Mouse (Mus musculus) hindbrain, embryonic 12.5 days (tissue): ENCODE results near the gene Cln5. TPM values are rescaled to one million over a fixed set of nuclear protein-coding genes. Genes with fewer than 3 reads are reported as not detected.

Experiments used
- ATAC-seq: fragments of 200-750 bp; cut with Nextera tagmentation; 2 replicates; pipeline ENCODE4 v1.8.0; 2017; ENCODE audit warnings: moderate TSS enrichment; ENCODE audit not compliant: low FRiP score
- H3K27ac ChIP-seq: fragments of 300-500 bp; sonication (generic); 2 replicates; pipeline ENCODE4 v1.5.1; 2016; ENCODE audit warnings: mild to moderate bottlenecking
- H3K27me3 ChIP-seq: fragments of 300-500 bp; sonication (generic); 2 replicates; pipeline ENCODE4 v1.6.1; 2016; ENCODE audit warnings: mild to moderate bottlenecking
- H3K36me3 ChIP-seq: fragments of 300-500 bp; sonication (generic); 2 replicates; pipeline ENCODE4 v1.6.1; 2016; ENCODE audit warnings: mild to moderate bottlenecking
- H3K4me1 ChIP-seq: fragments of 300-500 bp; sonication (generic); 2 replicates; pipeline ENCODE4 v1.6.1; 2016
- H3K4me2 ChIP-seq: fragments of 300-500 bp; sonication (generic); replicated peaks from 2 replicates; pipeline ENCODE4 v1.6.1; 2016; ENCODE audit warnings: mild to moderate bottlenecking
- H3K4me3 ChIP-seq: fragments of 300-500 bp; sonication (generic); 2 replicates; pipeline ENCODE4 v1.5.1; 2016; ENCODE audit warnings: mild to moderate bottlenecking
- H3K9ac ChIP-seq: fragments of 300-500 bp; sonication (generic); 2 replicates; pipeline ENCODE4 v1.6.1; 2016; ENCODE audit warnings: mild to moderate bottlenecking, moderate library complexity
- H3K9me3 ChIP-seq: fragments of 300-500 bp; sonication (generic); replicated peaks from 2 replicates; pipeline ENCODE4 v1.6.1; 2016; ENCODE audit warnings: mild to moderate bottlenecking
- whole genome bisulfite sequencing: fragments of 180-500 bp; shearing (Covaris S2); methylation state at CpG from one replicate; pipeline ENCODE4 v1.1.7; 2016; 5-methylcytosine and 5-hydroxymethylcytosine counted together
- polyA plus RNA-seq: library from polyadenylated mRNA; unstranded; fragments of >200 nt; fragmentation: Nextera tagmentation; extraction: Ambion mirVana; gene quantifications from 2 replicates; pipeline ENCODE4 v1.2.1, GENCODE M21; 2016

Gene Cln5
- polyA plus RNA-seq: 23.0 and 25.2 TPM in 2 replicates

GRCm38 (mm10) chr14:103069864-103070611 is at the start of gene Cln5:
TSS of gene Cln5 (plus strand) at chr14:103070216.
- under 1% methylated on average over 65 of the region's 65 CpGs for WGBS

GRCm38 (mm10) chr14:103029203-103029602 is 40.8 kb upstream of the Cln5 start:
- Histone ChIP-seq H3K36me3 (no peaks in the 10 kb centered on the region), H3K4me3 (no peak overlapping the region), H3K27me3 (no peaks in the 10 kb centered on the region), H3K4me2 (no peak overlapping the region), H3K9ac (no peak overlapping the region), H3K27ac (no peak overlapping the region), H3K4me1 (no peaks in the 10 kb centered on the region), H3K9me3 (no peaks in the 10 kb centered on the region)
- WGBS: 83% methylated on average over 2 of the region's 2 CpGs
- no peak for ATAC-seq

More at GRCm38 (mm10) chr14:103069864-103070611, at the start of gene Cln5:
- ATAC-seq: peak; percentile 98
- H3K4me3 ChIP-seq: peak within 1 kb of the TSS; percentile 54
- peaks cover 18% of the 10 kb centered on the region for H3K36me3 ChIP-seq
- peak within 1 kb of the TSS; percentile 79 for H3K27ac ChIP-seq
- H3K9ac ChIP-seq: peak within 1 kb of the TSS; percentile 66
- peak within 1 kb of the TSS; percentile 84 for H3K4me2 ChIP-seq
- peaks cover 6% of the 10 kb centered on the region for H3K4me1 ChIP-seq
- no peaks in the 10 kb centered on the region for H3K9me3 ChIP-seq
- no peaks in the 10 kb centered on the region for H3K27me3 ChIP-seq

GRCm38 (mm10) chr14:103033271-103033823 is 36.7 kb upstream of the Cln5 start:
- Histone ChIP-seq H3K36me3 (no peaks in the 10 kb centered on the region), H3K9ac (no peak overlapping the region), H3K27me3 (no peaks in the 10 kb centered on the region), H3K4me3 (no peak overlapping the region), H3K4me1 (no peaks in the 10 kb centered on the region), H3K4me2 (no peak overlapping the region), H3K9me3 (no peaks in the 10 kb centered on the region), H3K27ac (no peak overlapping the region)
- 76% methylated on average over 10 of the region's 10 CpGs for WGBS
- no peak for ATAC-seq

DNA sequence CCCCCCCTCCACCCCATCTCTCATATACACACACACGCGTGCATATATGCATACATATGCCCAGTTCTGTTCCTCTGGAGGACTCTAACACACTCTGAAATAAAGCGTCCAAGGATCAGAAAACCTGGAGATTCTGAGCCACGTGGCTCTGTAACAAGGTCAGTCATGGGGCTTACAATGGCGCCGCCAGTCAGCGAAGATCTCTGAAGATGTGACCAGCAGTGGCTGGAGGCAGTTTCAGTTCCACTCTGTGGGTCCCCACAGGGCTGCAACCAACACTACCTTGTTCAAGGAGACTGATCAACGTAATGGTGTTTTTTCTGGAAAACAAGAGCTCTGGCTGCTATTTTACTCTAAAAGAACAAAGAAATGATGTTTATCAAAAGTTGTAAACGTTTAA is 35.9 kb upstream of the Cln5 start:
- H3K27ac ChIP-seq: no peak overlapping the region
- ATAC-seq: no peak
- whole genome bisulfite sequencing: 90% methylated on average over 9 of the region's 9 CpGs
- H3K4me3 ChIP-seq: no peak overlapping the region
- no peaks in the 10 kb centered on the region for H3K4me1 ChIP-seq
- H3K9me3 ChIP-seq: no peaks in the 10 kb centered on the region
- no peak overlapping the region for H3K4me2 ChIP-seq
- H3K9ac ChIP-seq: no peak overlapping the region
- no peaks in the 10 kb centered on the region for H3K27me3 ChIP-seq
- H3K36me3 ChIP-seq: no peaks in the 10 kb centered on the region

- no peak overlapping the region for H3K4me2 ChIP-seq
- H3K36me3 ChIP-seq: no peaks in the 10 kb centered on the region
- H3K9ac ChIP-seq: no peak overlapping the region
- no peaks in the 10 kb centered on the region for H3K27me3 ChIP-seq
- WGBS: 74% methylated on average over 3 of the region's 3 CpGs
- H3K27ac ChIP-seq: no peak overlapping the region
- no peaks in the 10 kb centered on the region for H3K9me3 ChIP-seq
- H3K4me1 ChIP-seq: no peaks in the 10 kb centered on the region
- no peak overlapping the region for H3K4me3 ChIP-seq
- ATAC-seq: no peak
Measured at GRCm38 (mm10) chr14:103037016-103037415, 33.0 kb upstream of the Cln5 start.

GRCm38 (mm10) chr14:103046677-103047076 is 23.3 kb upstream of the Cln5 start, which contains the start of gene Acod1:
TSS of gene Acod1 (plus strand) at chr14:103046977.
- Histone ChIP-seq H3K4me1 (peaks cover 4% of the 10 kb centered on the region; the same call in 1 of the 2 replicates), H3K4me3 (no peak within 1 kb of the TSS), H3K4me2 (no peak within 1 kb of the TSS), H3K36me3 (no peaks in the 10 kb centered on the region), H3K9me3 (no peaks in the 10 kb centered on the region), H3K27me3 (no peaks in the 10 kb centered on the region), H3K27ac (no peak within 1 kb of the TSS), H3K9ac (no peak within 1 kb of the TSS)
- WGBS: 79% methylated on average over 2 of the region's 2 CpGs
- no peak for ATAC-seq

- H3K9ac ChIP-seq: no peak overlapping the region
- no peak overlapping the region for H3K4me3 ChIP-seq
- H3K27ac ChIP-seq: no peak overlapping the region
- H3K4me1 ChIP-seq: peaks cover 4% of the 10 kb centered on the region; the same call in 1 of the 2 replicates
- H3K27me3 ChIP-seq: no peaks in the 10 kb centered on the region
- no peaks in the 10 kb centered on the region for H3K36me3 ChIP-seq
- no peaks in the 10 kb centered on the region for H3K9me3 ChIP-seq
- no peak for ATAC-seq
- 90% methylated on average over 11 of the region's 11 CpGs for WGBS
- no peak overlapping the region for H3K4me2 ChIP-seq
Measured at GRCm38 (mm10) chr14:103048292-103049086, 21.5 kb upstream of the Cln5 start.

DNA sequence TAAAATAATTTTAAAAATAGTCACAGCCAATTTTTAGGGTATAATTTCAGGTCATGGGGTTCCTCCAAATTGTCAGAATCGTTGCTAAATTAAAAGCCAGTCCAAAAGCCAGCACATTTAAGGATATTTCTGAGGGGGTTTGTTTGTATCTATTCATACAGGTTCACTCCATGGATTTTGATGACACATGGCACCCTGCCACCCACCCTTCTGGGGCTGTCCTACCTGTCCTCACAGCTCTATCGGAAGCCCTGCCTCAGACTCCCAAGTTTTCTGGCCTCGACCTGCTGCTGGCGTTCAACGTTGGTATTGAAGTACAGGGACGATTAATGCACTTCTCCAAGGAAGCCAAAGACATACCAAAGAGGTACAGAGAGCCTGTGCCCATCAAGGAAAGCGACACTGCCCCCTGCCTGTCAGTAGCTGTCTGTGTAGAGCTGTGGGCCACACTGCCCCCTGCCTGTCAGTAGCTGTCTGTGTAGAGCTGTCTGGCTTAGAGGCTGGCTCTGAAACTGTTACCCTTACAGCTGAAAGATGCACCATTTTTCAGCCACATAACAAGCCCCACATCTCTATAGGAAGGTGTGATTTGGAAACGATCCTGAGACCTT is 18.8 kb upstream of the Cln5 start:
- no peak overlapping the region for H3K27ac ChIP-seq
- no peak overlapping the region for H3K4me3 ChIP-seq
- peak; percentile 81 for ATAC-seq
- H3K9me3 ChIP-seq: no peaks in the 10 kb centered on the region
- no peaks in the 10 kb centered on the region for H3K27me3 ChIP-seq
- H3K36me3 ChIP-seq: no peaks in the 10 kb centered on the region
- H3K9ac ChIP-seq: no peak overlapping the region
- no peak overlapping the region for H3K4me2 ChIP-seq
- peaks cover 4% of the 10 kb centered on the region; the same call in 1 of the 2 replicates for H3K4me1 ChIP-seq
- WGBS: 39% methylated on average over 8 of the region's 8 CpGs

GRCm38 (mm10) chr14:103054731-103055130 is 15.3 kb upstream of the Cln5 start:
- H3K36me3 ChIP-seq: no peaks in the 10 kb centered on the region
- no peaks in the 10 kb centered on the region for H3K9me3 ChIP-seq
- no peaks in the 10 kb centered on the region for H3K27me3 ChIP-seq
- H3K9ac ChIP-seq: no peak overlapping the region
- H3K4me1 ChIP-seq: no peaks in the 10 kb centered on the region
- ATAC-seq: no peak
- H3K4me2 ChIP-seq: no peak overlapping the region
- 80% methylated on average over 13 of the region's 13 CpGs for WGBS
- no peak overlapping the region for H3K27ac ChIP-seq
- no peak overlapping the region for H3K4me3 ChIP-seq

DNA sequence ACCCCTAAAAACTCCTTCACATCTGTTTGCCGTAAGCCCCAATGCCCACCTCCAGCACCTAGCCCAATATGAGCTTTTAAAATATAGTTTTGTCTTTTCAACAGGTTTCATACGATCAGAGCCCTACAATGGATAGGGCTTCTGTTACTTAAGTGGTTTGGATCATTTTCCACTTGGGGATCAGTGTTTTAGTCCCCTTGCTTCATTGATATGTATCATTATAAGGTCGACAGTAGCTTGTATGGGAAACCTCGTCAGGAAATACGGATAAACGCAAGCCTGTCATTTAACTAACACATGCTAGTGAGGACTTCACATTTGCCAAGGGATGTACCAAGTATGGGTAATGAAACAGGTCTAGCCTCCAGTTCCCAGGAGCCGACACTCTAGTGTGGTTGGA is 13.4 kb upstream of the Cln5 start:
- WGBS: 90% methylated on average over 7 of the region's 7 CpGs
- Histone ChIP-seq H3K4me2 (no peak overlapping the region), H3K9ac (no peak overlapping the region), H3K27ac (no peak overlapping the region), H3K4me3 (no peak overlapping the region), H3K9me3 (0 out of 2 replicates have a peak, but pooled peaks cover 3% of the 10 kb centered on the region), H3K36me3 (no peaks in the 10 kb centered on the region), H3K4me1 (no peaks in the 10 kb centered on the region), H3K27me3 (no peaks in the 10 kb centered on the region)
- no peak for ATAC-seq

GRCm38 (mm10) chr14:103058998-103059397 is 11.0 kb upstream of the Cln5 start:
- Histone ChIP-seq H3K9me3 (0 out of 2 replicates have a peak, but pooled peaks cover 3% of the 10 kb centered on the region), H3K36me3 (no peaks in the 10 kb centered on the region), H3K27ac (no peak overlapping the region), H3K4me1 (no peaks in the 10 kb centered on the region), H3K9ac (no peak overlapping the region), H3K4me3 (no peak overlapping the region), H3K4me2 (no peak overlapping the region), H3K27me3 (no peaks in the 10 kb centered on the region)
- no peak for ATAC-seq
- WGBS: 96% methylated on average over 1 of the region's 1 CpGs

DNA sequence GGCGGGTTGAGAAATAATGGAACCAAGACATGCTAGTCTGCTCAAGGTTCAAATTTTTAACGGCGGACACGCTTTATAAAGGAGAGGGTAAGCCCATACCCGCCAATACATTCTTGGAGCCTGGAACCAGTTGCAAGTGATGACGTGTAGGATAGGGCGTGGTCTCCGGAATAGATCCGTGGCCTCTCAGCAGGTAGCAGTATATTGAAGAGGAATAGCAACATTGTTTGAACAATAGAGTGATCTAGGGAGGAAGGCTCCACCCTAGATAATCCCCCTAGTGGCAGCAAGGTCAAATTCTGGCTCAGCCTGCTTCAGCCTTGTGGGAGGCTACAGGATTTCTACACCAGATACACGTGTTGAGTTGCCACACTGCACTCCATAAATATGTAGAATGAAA is 10.5 kb upstream of the Cln5 start:
- ATAC-seq: no peak

More for the DNA sequence above, 10.5 kb upstream of the Cln5 start:
- no peak overlapping the region for H3K4me2 ChIP-seq
- no peak overlapping the region for H3K9ac ChIP-seq
- no peaks in the 10 kb centered on the region for H3K4me1 ChIP-seq
- whole genome bisulfite sequencing: 86% methylated on average over 10 of the region's 10 CpGs
- no peak overlapping the region for H3K27ac ChIP-seq
- no peaks in the 10 kb centered on the region for H3K36me3 ChIP-seq
- no peak overlapping the region for H3K4me3 ChIP-seq
- 0 out of 2 replicates have a peak, but pooled peaks cover 3% of the 10 kb centered on the region for H3K9me3 ChIP-seq
- H3K27me3 ChIP-seq: no peaks in the 10 kb centered on the region
